Mouse (Mus musculus) neural tube, embryonic 11.5 days (tissue): Measurements from ENCODE around the gene Epop. TPM values are rescaled to one million over a fixed set of nuclear protein-coding genes. Genes with fewer than 3 reads are reported as not detected.

ENCODE experiments used
- ATAC-seq: fragments of 200-750 bp; cut with Nextera tagmentation; 2 replicates; pipeline ENCODE4 v1.8.0; 2017; ENCODE audit warnings: moderate number of reproducible peaks, mild to moderate bottlenecking, moderate TSS enrichment, moderate library complexity; ENCODE audit not compliant: insufficient read depth, low FRiP score, low TSS enrichment
- DNase-seq: peaks from one replicate; pipeline ENCODE4 v3.0.0-alpha.2; 2015; ENCODE audit warnings: low spot score
- H3K27ac ChIP-seq: fragments of 300-500 bp; sonication (generic); 2 replicates; pipeline ENCODE4 v1.5.1; 2014; ENCODE audit warnings: low read depth, mild to moderate bottlenecking, low read length
- H3K27me3 ChIP-seq: fragments of 300-500 bp; sonication (generic); 2 replicates; pipeline ENCODE4 v1.6.1; 2014; ENCODE audit warnings: mild to moderate bottlenecking, low read length, mixed read lengths; ENCODE audit not compliant: control insufficient read depth, insufficient read depth
- H3K36me3 ChIP-seq: fragments of 300-500 bp; sonication (generic); 2 replicates; pipeline ENCODE4 v1.6.1; 2014; ENCODE audit warnings: mild to moderate bottlenecking, low read length, moderate library complexity, mixed read lengths; ENCODE audit not compliant: control insufficient read depth, insufficient read depth
- H3K4me1 ChIP-seq: fragments of 300-500 bp; sonication (generic); 2 replicates; pipeline ENCODE4 v1.6.1; 2014; ENCODE audit warnings: low read length, mixed read lengths; ENCODE audit not compliant: control insufficient read depth, insufficient read depth
- H3K4me2 ChIP-seq: fragments of 300-500 bp; sonication (generic); 2 replicates; pipeline ENCODE4 v1.6.1; 2014; ENCODE audit warnings: low read depth, mild to moderate bottlenecking, moderate library complexity
- H3K4me3 ChIP-seq: fragments of 300-500 bp; sonication (generic); 2 replicates; pipeline ENCODE4 v1.5.1; 2014; ENCODE audit warnings: low read depth, low read length
- H3K9ac ChIP-seq: fragments of 300-500 bp; sonication (generic); 2 replicates; pipeline ENCODE4 v1.6.1; 2014; ENCODE audit warnings: mild to moderate bottlenecking, low read length
- H3K9me3 ChIP-seq: fragments of 300-500 bp; sonication (generic); 2 replicates; pipeline ENCODE4 v1.6.1; 2016; ENCODE audit warnings: low read length; ENCODE audit not compliant: control insufficient read depth
- WGBS: fragments of 180-500 bp; shearing (Covaris S2); extraction: QIAGEN DNeasy Blood & Tissue Kit; methylation state at CpG from one replicate; pipeline ENCODE4 v1.1.7; 2014; 5-methylcytosine and 5-hydroxymethylcytosine counted together
- polyA plus RNA-seq: library from polyadenylated mRNA; unstranded; fragments of >200 nt; fragmentation: Nextera tagmentation; extraction: Ambion mirVana; gene quantifications from 2 replicates; pipeline ENCODE4 v1.2.1, GENCODE M21; 2014

The Epop gene
- polyA plus RNA-seq, 1 experiment from 2014 or later, result 11.0 TPM

DNA sequence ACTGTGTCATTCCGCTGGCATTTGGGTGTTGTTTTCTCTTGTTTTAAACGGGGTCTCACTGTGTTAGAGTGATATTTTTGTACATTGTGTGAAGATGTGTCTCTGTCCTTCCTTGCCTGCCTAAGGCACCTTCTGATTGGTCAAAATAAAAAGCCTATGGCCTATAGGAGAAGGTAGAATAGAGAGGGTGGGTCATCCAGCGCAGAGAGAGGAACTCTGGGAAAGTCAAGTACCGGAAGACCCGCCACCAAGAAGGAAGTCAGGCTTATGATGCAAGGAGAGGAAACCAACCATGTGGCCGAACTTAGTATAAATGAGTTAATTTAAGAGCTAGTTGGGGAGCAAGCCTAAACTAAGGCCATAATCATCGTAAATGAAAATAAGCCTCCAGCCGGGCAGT lies 30.4 kb downstream of the Epop start:
- Histone ChIP-seq H3K4me3 (no peak overlapping the region), H3K27me3 (no peaks in the 10 kb centered on the region), H3K36me3 (no peaks in the 10 kb centered on the region), H3K9me3 (no peaks in the 10 kb centered on the region), H3K9ac (no peak overlapping the region), H3K27ac (no peak overlapping the region), H3K4me2 (no peak overlapping the region), H3K4me1 (no peaks in the 10 kb centered on the region)
- WGBS, result 88% methylated on average over 8 of the region's 8 CpGs
- no peak for ATAC-seq
- DNase-seq, result no peak

DNA sequence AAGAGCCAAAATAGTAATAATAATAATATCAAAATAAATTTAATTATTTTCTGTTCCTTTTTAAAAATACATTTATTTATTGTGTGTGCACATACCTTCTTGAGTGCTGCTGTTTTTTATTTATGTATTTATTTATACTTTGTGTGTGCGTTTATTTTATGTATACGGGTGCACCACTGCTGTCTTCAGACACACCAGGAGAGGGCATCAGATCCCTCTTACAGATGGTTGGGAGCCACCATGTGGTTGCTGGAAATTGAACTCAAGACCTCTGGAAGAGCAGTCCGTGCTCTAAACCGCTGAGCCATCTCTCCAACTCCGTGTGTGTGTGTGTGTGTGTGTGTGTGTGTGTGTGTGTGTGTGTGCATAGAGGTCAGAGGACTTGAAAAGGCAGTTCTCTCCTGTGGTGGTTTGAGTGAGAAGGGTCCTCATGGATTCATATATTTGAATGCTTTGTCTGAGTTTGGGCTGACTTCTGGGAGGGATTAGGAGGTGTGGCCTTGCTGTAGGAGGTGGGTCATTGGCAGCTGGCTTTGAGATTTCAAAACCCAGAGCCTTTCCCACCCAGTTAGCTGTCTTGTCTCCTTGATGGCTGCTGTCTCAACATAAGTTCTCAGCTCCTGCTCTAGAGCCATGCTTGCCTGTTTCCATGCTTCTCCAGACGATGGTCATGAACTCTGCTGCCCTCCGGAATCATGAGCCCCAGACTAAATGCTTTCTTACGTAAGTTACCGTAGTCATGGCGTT lies 31.4 kb downstream of the Epop start:
- H3K27me3 ChIP-seq, result no peaks in the 10 kb centered on the region
- H3K9me3 ChIP-seq, result no peaks in the 10 kb centered on the region
- no peaks in the 10 kb centered on the region for H3K4me1 ChIP-seq
- 83% methylated on average over 10 of the region's 10 CpGs for WGBS
- no peaks in the 10 kb centered on the region for H3K36me3 ChIP-seq
- H3K27ac ChIP-seq, result no peak overlapping the region
- H3K4me3 ChIP-seq, result no peak overlapping the region
- no peak for DNase-seq
- H3K9ac ChIP-seq, result no peak overlapping the region
- no peak overlapping the region for H3K4me2 ChIP-seq
- ATAC-seq, result no peak

DNA sequence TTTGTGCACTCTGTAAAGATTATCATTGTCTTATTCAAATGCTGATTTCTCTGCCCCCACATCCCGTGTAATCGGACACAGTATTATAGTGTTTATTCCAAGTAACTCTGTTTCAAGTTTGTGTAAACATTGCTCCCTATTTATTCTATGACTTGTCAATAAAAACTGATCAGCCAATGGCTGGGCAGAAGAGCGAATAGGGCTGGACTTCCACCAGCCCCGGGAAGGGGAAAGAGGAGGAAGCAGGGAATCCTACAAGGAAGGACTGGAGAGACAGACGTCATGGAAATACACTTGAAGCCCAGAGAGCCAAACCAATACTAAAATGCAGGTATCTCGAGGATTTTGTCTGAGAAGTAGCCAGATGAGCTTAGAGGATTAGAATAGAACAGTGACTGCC lies 35.4 kb downstream of the Epop start:
- WGBS, result 50% methylated on average over 6 of the region's 6 CpGs
- no peak overlapping the region for H3K9ac ChIP-seq
- DNase-seq (no peak), ATAC-seq (no peak)
- no peak overlapping the region for H3K27ac ChIP-seq
- H3K4me1 ChIP-seq, result 0 out of 2 replicates have a peak, but pooled peaks cover 2% of the 10 kb centered on the region
- H3K36me3 ChIP-seq, result no peaks in the 10 kb centered on the region
- no peak overlapping the region for H3K4me3 ChIP-seq
- H3K4me2 ChIP-seq, result no peak overlapping the region
- H3K9me3 ChIP-seq, result no peaks in the 10 kb centered on the region
- H3K27me3 ChIP-seq, result no peaks in the 10 kb centered on the region

DNA sequence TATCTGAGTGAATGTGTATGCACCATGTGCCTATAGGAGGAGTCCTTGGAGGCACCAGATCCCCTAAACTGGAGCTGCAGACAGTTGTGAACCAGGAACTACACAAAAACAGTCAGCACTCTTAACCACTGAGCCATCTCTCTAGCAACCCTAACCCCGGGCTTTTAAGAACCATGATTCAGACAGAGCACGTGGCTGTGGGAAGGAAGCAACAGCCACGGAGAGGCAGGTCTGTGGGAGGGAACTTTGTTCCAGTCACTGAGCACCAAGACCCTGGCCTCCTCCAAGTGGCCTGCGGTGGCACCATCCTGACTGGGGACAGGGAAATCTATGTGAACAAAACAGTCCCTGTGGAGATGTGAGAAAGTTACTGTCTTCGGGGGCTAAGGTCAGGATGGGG lies 37.6 kb downstream of the Epop start:
- H3K4me1 ChIP-seq, result 0 out of 2 replicates have a peak, but pooled peaks cover 3% of the 10 kb centered on the region
- H3K4me3 ChIP-seq, result no peak overlapping the region
- ATAC-seq, result no peak
- no peak overlapping the region for H3K27ac ChIP-seq
- H3K9me3 ChIP-seq, result no peaks in the 10 kb centered on the region
- H3K9ac ChIP-seq, result no peak overlapping the region
- H3K4me2 ChIP-seq, result no peak overlapping the region
- WGBS, result 48% methylated on average over 5 of the region's 5 CpGs
- H3K27me3 ChIP-seq, result no peaks in the 10 kb centered on the region
- no peaks in the 10 kb centered on the region for H3K36me3 ChIP-seq
- DNase-seq, result no peak

DNA sequence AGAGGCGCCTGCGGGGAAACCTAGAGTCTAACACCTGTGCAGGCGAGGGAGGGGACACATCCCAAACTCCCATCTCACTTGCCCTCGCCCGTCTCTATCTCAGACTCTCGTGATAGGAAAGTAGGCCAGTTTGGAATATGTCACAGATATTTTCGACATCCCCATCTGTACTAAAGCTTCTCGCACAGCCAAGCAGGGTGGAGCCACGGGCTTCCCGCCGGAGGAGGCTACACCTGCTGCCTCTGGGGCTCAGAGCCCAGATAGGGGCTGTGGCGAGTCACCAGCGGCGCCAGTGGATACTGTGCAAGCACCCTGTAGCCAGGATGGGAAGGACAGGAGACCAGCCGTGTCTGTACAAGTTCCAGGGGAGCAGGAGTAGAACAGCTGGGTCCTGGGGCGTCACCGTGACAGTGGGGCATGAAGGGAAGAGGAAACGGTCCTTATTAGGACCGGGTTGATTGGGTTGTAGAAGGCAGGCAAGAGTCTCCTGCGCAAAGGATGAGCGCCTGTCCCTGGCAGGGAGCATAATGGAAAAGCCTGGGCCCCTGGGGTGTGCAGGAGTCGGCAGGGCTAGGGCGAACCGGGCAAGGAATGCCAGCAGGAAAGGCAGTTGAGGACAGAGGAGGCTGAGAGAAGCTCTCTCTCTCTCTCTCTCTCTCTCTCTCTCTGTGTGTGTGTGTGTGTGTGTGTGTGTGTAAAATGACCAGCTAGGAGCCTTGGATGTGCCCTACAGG lies 39.1 kb downstream of the Epop start:
- H3K9ac ChIP-seq, result peak overlapping the region; percentile 35; the same call in 1 of the 2 replicates
- H3K27me3 ChIP-seq, result no peaks in the 10 kb centered on the region
- DNase-seq (no peak), ATAC-seq (no peak)
- WGBS, result 37% methylated on average over 24 of the region's 24 CpGs
- 0 out of 2 replicates have a peak, but pooled peaks cover 3% of the 10 kb centered on the region for H3K4me1 ChIP-seq
- H3K36me3 ChIP-seq, result no peaks in the 10 kb centered on the region
- 0 out of 2 replicates have a peak overlapping the region, but pooled peaks have one; percentile 20 for H3K27ac ChIP-seq
- H3K4me3 ChIP-seq, result no peak overlapping the region
- H3K4me2 ChIP-seq, result no peak overlapping the region
- no peaks in the 10 kb centered on the region for H3K9me3 ChIP-seq

DNA sequence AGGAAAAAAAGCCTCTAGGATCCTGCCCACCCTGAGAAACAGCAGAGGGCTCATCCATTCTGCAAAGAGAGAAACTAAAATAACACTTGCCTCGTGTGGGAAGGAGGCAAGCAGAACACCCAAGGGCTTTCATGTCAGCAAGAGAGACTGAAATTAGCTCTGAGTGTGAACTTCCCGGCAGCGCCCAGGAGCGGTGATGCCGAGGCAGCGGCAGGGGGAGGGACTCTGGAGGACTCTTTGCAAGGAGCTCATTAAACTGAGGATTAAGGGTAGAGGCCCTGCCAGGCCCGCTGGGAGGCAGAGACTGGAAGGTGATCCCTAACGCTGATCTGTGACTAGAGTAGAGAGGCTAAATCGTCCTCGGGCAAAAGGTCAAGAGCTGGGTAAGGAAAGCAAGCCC lies 40.3 kb downstream of the Epop start:
- no peak overlapping the region for H3K4me3 ChIP-seq
- WGBS, result 4% methylated on average over 10 of the region's 10 CpGs
- no peak for DNase-seq
- 0 out of 2 replicates have a peak, but pooled peaks cover 3% of the 10 kb centered on the region for H3K4me1 ChIP-seq
- H3K27ac ChIP-seq, result no peak overlapping the region
- no peak overlapping the region for H3K4me2 ChIP-seq
- H3K36me3 ChIP-seq, result no peaks in the 10 kb centered on the region
- H3K9ac ChIP-seq, result no peak overlapping the region
- no peak for ATAC-seq
- no peaks in the 10 kb centered on the region for H3K27me3 ChIP-seq
- H3K9me3 ChIP-seq, result no peaks in the 10 kb centered on the region

DNA sequence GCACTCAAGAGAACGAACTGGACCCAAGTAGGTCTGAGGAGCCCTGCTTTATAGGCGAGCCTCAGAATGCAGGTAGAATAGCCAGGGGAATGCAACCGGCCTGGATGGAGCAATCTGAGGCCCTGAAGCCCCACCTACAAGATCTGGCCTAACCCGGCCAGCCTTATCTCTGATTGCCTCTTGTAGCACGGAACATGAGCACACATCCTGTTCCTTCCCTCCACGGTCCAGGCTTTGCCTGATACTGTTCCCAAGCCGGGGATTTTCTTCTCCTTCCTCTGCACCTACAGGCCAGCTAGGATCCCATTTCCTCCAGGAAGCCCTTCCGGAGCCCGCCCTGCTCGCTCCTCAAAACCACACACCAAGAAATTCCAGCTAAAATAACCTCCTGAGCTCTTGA lies 43.6 kb downstream of the Epop start:
- ATAC-seq (no peak), DNase-seq (no peak)
- no peak overlapping the region for H3K4me3 ChIP-seq
- H3K4me2 ChIP-seq, result no peak overlapping the region
- no peaks in the 10 kb centered on the region for H3K36me3 ChIP-seq
- no peaks in the 10 kb centered on the region for H3K27me3 ChIP-seq
- H3K9me3 ChIP-seq, result no peaks in the 10 kb centered on the region
- 71% methylated on average over 10 of the region's 10 CpGs for WGBS
- no peak overlapping the region for H3K9ac ChIP-seq
- no peak overlapping the region for H3K27ac ChIP-seq
- 0 out of 2 replicates have a peak, but pooled peaks cover 3% of the 10 kb centered on the region for H3K4me1 ChIP-seq

DNA sequence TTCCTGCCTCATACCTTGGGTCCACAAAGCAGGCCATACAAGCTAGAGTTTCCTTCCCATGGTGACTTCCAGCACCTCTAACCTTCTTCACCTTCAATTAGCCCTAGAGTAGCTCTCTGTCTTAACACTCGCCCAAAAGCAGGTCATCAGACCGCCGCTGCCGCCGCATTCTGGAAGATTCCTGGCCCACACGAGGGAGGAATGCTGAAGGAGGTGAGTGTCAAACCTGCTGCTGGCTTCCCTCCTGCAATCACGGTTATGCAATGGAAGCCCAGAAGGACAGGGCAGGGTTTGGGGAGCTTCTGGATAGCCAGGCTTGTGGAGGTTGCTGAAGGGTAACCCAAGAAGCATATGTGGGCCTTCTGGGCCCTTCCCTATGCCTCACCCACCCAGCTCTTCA lies 45.0 kb downstream of the Epop start:
- no peak overlapping the region for H3K9ac ChIP-seq
- no peak for ATAC-seq
- H3K27me3 ChIP-seq, result no peaks in the 10 kb centered on the region
- H3K9me3 ChIP-seq, result no peaks in the 10 kb centered on the region
- no peak for DNase-seq
- H3K4me3 ChIP-seq, result no peak overlapping the region
- no peak overlapping the region for H3K27ac ChIP-seq
- no peak overlapping the region for H3K4me2 ChIP-seq
- H3K36me3 ChIP-seq, result no peaks in the 10 kb centered on the region
- peaks cover 3% of the 10 kb centered on the region; the same call in 1 of the 2 replicates for H3K4me1 ChIP-seq
- 86% methylated on average over 7 of the region's 7 CpGs for WGBS
